Mouse (Mus musculus) left cerebral cortex, postnatal 10 days (tissue): ENCODE results near the gene Clstn1. TPM values are rescaled to one million over a fixed set of nuclear protein-coding genes. Genes with fewer than 3 reads are reported as not detected.
"Not testable (repeated sequence)": the region's sequence is repeated elsewhere in the genome, so short reads cannot be mapped to it uniquely, and the experiment has no call there.

Experiments
- DNase-seq, 2 experiments: peaks; one replicate each; pipeline ENCODE4 v3.0.0; 2021 to 2022; ENCODE audit warnings: low spot score in 2 of 2, mixed read lengths in 1 of 2; ENCODE audit errors: extremely low spot score in 1 of 2
- intact Hi-C: fragments of 180-260 bp; cut with DNase I; formaldehyde crosslinking; loops from one replicate; pipeline ENCODE4 v1.15.1; 2025
- total RNA-seq, 2 experiments: library from RNA; stranded (reverse); gene quantifications; 2 replicates each; pipeline ENCODE4 v1.2.3; 2021

Gene Clstn1
- total RNA-seq, 2 experiments from 2014 or later = 909 to 940 TPM

- no peak for DNase-seq
- intact Hi-C loops = no loop called here
These were observed 3.9 kb downstream of the Clstn1 start for GRCm38 (mm10) chr4:149590200-149590599.

GRCm38 (mm10) chr4:149591486-149591885, 5.2 kb downstream of the Clstn1 start:
- no peak for DNase-seq
- intact Hi-C loops = no loop called here

- intact Hi-C loops = no loop called here
- no peak for DNase-seq
These were observed 8.8 kb downstream of the Clstn1 start for GRCm38 (mm10) chr4:149594913-149595581.

GRCm38 (mm10) chr4:149597641-149598208, 11.5 kb downstream of the Clstn1 start:
- DNase-seq = peak in 1 of 2 experiments; percentile 45
- intact Hi-C loops = no loop called here

- intact Hi-C loops = no loop called here
These were observed 13.3 kb downstream of the Clstn1 start for GRCm38 (mm10) chr4:149599549-149599948.

GRCm38 (mm10) chr4:149600130-149600529, 13.9 kb downstream of the Clstn1 start:
- intact Hi-C loops = no loop called here
- DNase-seq = no peak

More at GRCm38 (mm10) chr4:149599549-149599948, 13.3 kb downstream of the Clstn1 start:
- no peak for DNase-seq

GRCm38 (mm10) chr4:149601484-149601883, 15.2 kb downstream of the Clstn1 start:
- intact Hi-C loops = no loop called here
- no peak for DNase-seq

GRCm38 (mm10) chr4:149602236-149602635, 16.0 kb downstream of the Clstn1 start:
- intact Hi-C loops = no loop called here
- DNase-seq = no peak

GRCm38 (mm10) chr4:149603860-149604259, 17.6 kb downstream of the Clstn1 start:
- intact Hi-C loops = no loop called here
- DNase-seq = no peak

- intact Hi-C loops = no loop called here
- no peak for DNase-seq
These were observed 18.2 kb downstream of the Clstn1 start for GRCm38 (mm10) chr4:149604518-149604917.

GRCm38 (mm10) chr4:149606056-149606455, 19.8 kb downstream of the Clstn1 start:
- intact Hi-C loops = loop anchor here (5.0 kb wide), 1 partner anchor 59 kb away; no protein-coding TSS in a partner anchor
- peak in 1 of 2 experiments; percentile 43 for DNase-seq

- no peak for DNase-seq
- intact Hi-C loops = loop anchor here (5.0 kb wide), 1 partner anchor 60 kb away; no protein-coding TSS in a partner anchor
These were observed 20.6 kb downstream of the Clstn1 start for GRCm38 (mm10) chr4:149606766-149607358.

- DNase-seq = no peak
- intact Hi-C loops = loop anchor here (5.0 kb wide), 1 partner anchor 60 kb away; no protein-coding TSS in a partner anchor
These were observed 21.5 kb downstream of the Clstn1 start for GRCm38 (mm10) chr4:149607591-149608308.

- intact Hi-C loops = loop anchor here (5.0 kb wide), 1 partner anchor 61 kb away; no protein-coding TSS in a partner anchor
These were observed 22.0 kb downstream of the Clstn1 start for GRCm38 (mm10) chr4:149608309-149608638.

GRCm38 (mm10) chr4:149609256-149610025, 23.2 kb downstream of the Clstn1 start:
- intact Hi-C loops = loop anchor here (5.0 kb wide), 1 partner anchor 62 kb away; no protein-coding TSS in a partner anchor
- DNase-seq = no peak

More at GRCm38 (mm10) chr4:149608309-149608638, 22.0 kb downstream of the Clstn1 start:
- DNase-seq = no peak

- intact Hi-C loops = no loop called here
- DNase-seq = peak in 1 of 2 experiments; percentile 51
These were observed 25.2 kb downstream of the Clstn1 start for GRCm38 (mm10) chr4:149611376-149612044.

- DNase-seq, intact Hi-C loops: not testable (repeated sequence)
These were observed 27.2 kb downstream of the Clstn1 start for GRCm38 (mm10) chr4:149613497-149613896.

GRCm38 (mm10) chr4:149614869-149615268, 28.6 kb downstream of the Clstn1 start:
- intact Hi-C loops = no loop called here
- DNase-seq = no peak
